Mouse (Mus musculus): ENCODE measurements at regions not wholly inside any gene's neighbourhood (a gene's known extent, or its start where the extent isn't known, plus 50 kb on each side); places are given as distances from the start of the nearest gene placed in this dataset.

GRCm38 (mm10) chr1:71756159-71756558 is 103.2 kb upstream of the Fn1 start:
- Histone ChIP-seq H3K27me3 (ENCODE audit: control insufficient read depth, insufficient read depth, low read length) (no peaks in the 10 kb centered on the region), H3K9ac (ENCODE audit: low read depth, low read length) (no peak overlapping the region), H3K4me3 (no peak overlapping the region), H3K79me2 (replicated peaks; ENCODE audit: control insufficient read depth, insufficient read depth, low read length) (no peaks in the 10 kb centered on the region), H3K27ac (no peak overlapping the region), H3K36me3 (ENCODE audit: control insufficient read depth, insufficient read depth, low read length) (no peaks in the 10 kb centered on the region), H3K4me1 (ENCODE audit: control insufficient read depth, insufficient read depth, low read length) (peaks cover 1% of the 10 kb centered on the region; the same call in 1 of the 2 replicates)
- DNase-seq = no peak
- TF ChIP-seq POLR2A (IDR thresholded peaks at IDR 0.05; ENCODE audit: insufficient read depth, low read depth, low read length) (no peak), EP300 (IDR thresholded peaks at IDR 0.05; ENCODE audit: insufficient read depth, low read depth, low read length) (no peak), CTCF (IDR thresholded peaks at IDR 0.05) (no peak)
- intact Hi-C loops (cut with DNase I) = no loop called here
- 64% methylated on average over 2 of the region's 2 CpGs for WGBS

- no peaks in the 10 kb centered on the region for H3K79me2 ChIP-seq (replicated peaks; ENCODE audit: control insufficient read depth, insufficient read depth, low read length)
- TF ChIP-seq CTCF (IDR thresholded peaks at IDR 0.05) (no peak), POLR2A (IDR thresholded peaks at IDR 0.05; ENCODE audit: insufficient read depth, low read depth, low read length) (no peak), EP300 (IDR thresholded peaks at IDR 0.05; ENCODE audit: insufficient read depth, low read depth, low read length) (no peak)
- peaks cover 1% of the 10 kb centered on the region; the same call in 1 of the 2 replicates for H3K4me1 ChIP-seq (ENCODE audit: control insufficient read depth, insufficient read depth, low read length)
- no peak overlapping the region for H3K4me3 ChIP-seq
- no peaks in the 10 kb centered on the region for H3K27me3 ChIP-seq (ENCODE audit: control insufficient read depth, insufficient read depth, low read length)
- no peak for DNase-seq
- intact Hi-C loops (cut with DNase I) = no loop called here
- H3K27ac ChIP-seq = no peak overlapping the region
- no peak overlapping the region for H3K9ac ChIP-seq (ENCODE audit: low read depth, low read length)
- 39% methylated on average over 9 of the region's 9 CpGs for WGBS
- no peaks in the 10 kb centered on the region for H3K36me3 ChIP-seq (ENCODE audit: control insufficient read depth, insufficient read depth, low read length)
These were observed 102.4 kb upstream of the Fn1 start for GRCm38 (mm10) chr1:71755435-71755834.

GRCm38 (mm10) chr1:71752351-71752750 is 99.4 kb upstream of the Fn1 start:
- H3K36me3 ChIP-seq (ENCODE audit: control insufficient read depth, insufficient read depth, low read length) = no peaks in the 10 kb centered on the region
- no peaks in the 10 kb centered on the region for H3K79me2 ChIP-seq (replicated peaks; ENCODE audit: control insufficient read depth, insufficient read depth, low read length)
- DNase-seq = no peak
- no peaks in the 10 kb centered on the region for H3K27me3 ChIP-seq (ENCODE audit: control insufficient read depth, insufficient read depth, low read length)
- no peak overlapping the region for H3K27ac ChIP-seq
- TF ChIP-seq EP300 (IDR thresholded peaks at IDR 0.05; ENCODE audit: insufficient read depth, low read depth, low read length) (no peak), CTCF (IDR thresholded peaks at IDR 0.05) (no peak), POLR2A (IDR thresholded peaks at IDR 0.05; ENCODE audit: insufficient read depth, low read depth, low read length) (no peak)
- H3K4me1 ChIP-seq (ENCODE audit: control insufficient read depth, insufficient read depth, low read length) = peaks cover 1% of the 10 kb centered on the region; the same call in 1 of the 2 replicates
- no peak overlapping the region for H3K4me3 ChIP-seq
- intact Hi-C loops (cut with DNase I) = no loop called here
- no peak overlapping the region for H3K9ac ChIP-seq (ENCODE audit: low read depth, low read length)
- 60% methylated on average over 1 of the region's 1 CpGs for WGBS

GRCm38 (mm10) chr1:71751601-71752000 is 98.6 kb upstream of the Fn1 start:
- no peak for DNase-seq
- 68% methylated on average over 1 of the region's 1 CpGs for WGBS
- H3K9ac ChIP-seq (ENCODE audit: low read depth, low read length) = no peak overlapping the region
- H3K27ac ChIP-seq = no peak overlapping the region
- TF ChIP-seq EP300 (IDR thresholded peaks at IDR 0.05; ENCODE audit: insufficient read depth, low read depth, low read length) (no peak), CTCF (IDR thresholded peaks at IDR 0.05) (no peak), POLR2A (IDR thresholded peaks at IDR 0.05; ENCODE audit: insufficient read depth, low read depth, low read length) (no peak)
- no peaks in the 10 kb centered on the region; the same call in 1 of the 2 replicates for H3K4me1 ChIP-seq (ENCODE audit: control insufficient read depth, insufficient read depth, low read length)
- H3K36me3 ChIP-seq (ENCODE audit: control insufficient read depth, insufficient read depth, low read length) = no peaks in the 10 kb centered on the region
- no peak overlapping the region for H3K4me3 ChIP-seq
- intact Hi-C loops (cut with DNase I) = no loop called here
- no peaks in the 10 kb centered on the region for H3K79me2 ChIP-seq (replicated peaks; ENCODE audit: control insufficient read depth, insufficient read depth, low read length)
- H3K27me3 ChIP-seq (ENCODE audit: control insufficient read depth, insufficient read depth, low read length) = no peaks in the 10 kb centered on the region

- intact Hi-C loops (cut with DNase I) = no loop called here
- no peak for TF ChIP-seq POLR2A (IDR thresholded peaks at IDR 0.05; ENCODE audit: insufficient read depth, low read depth, low read length)
- Histone ChIP-seq H3K4me3 (no peak overlapping the region), H3K79me2 (replicated peaks; ENCODE audit: control insufficient read depth, insufficient read depth, low read length) (no peaks in the 10 kb centered on the region), H3K27me3 (ENCODE audit: control insufficient read depth, insufficient read depth, low read length) (no peaks in the 10 kb centered on the region), H3K36me3 (ENCODE audit: control insufficient read depth, insufficient read depth, low read length) (no peaks in the 10 kb centered on the region), H3K9ac (ENCODE audit: low read depth, low read length) (no peak overlapping the region), H3K27ac (no peak overlapping the region), H3K4me1 (ENCODE audit: control insufficient read depth, insufficient read depth, low read length) (no peaks in the 10 kb centered on the region)
- DNase-seq = no peak
- WGBS = 48% methylated on average over 3 of the region's 3 CpGs
These were observed 82.6 kb upstream of the Fn1 start for GRCm38 (mm10) chr1:71735606-71736005.

GRCm38 (mm10) chr1:71731623-71732022 is 78.6 kb upstream of the Fn1 start:
- Histone ChIP-seq H3K27ac (no peak overlapping the region), H3K9ac (ENCODE audit: low read depth, low read length) (no peak overlapping the region), H3K4me1 (ENCODE audit: control insufficient read depth, insufficient read depth, low read length) (peaks cover 2% of the 10 kb centered on the region), H3K79me2 (replicated peaks; ENCODE audit: control insufficient read depth, insufficient read depth, low read length) (no peaks in the 10 kb centered on the region), H3K36me3 (ENCODE audit: control insufficient read depth, insufficient read depth, low read length) (no peaks in the 10 kb centered on the region), H3K4me3 (no peak overlapping the region), H3K27me3 (ENCODE audit: control insufficient read depth, insufficient read depth, low read length) (no peaks in the 10 kb centered on the region)
- no peak for TF ChIP-seq EP300 (IDR thresholded peaks at IDR 0.05; ENCODE audit: insufficient read depth, low read depth, low read length)
- no peak for TF ChIP-seq CTCF (IDR thresholded peaks at IDR 0.05)
- DNase-seq = no peak
- intact Hi-C loops (cut with DNase I) = no loop called here
